Comparison of ENCODE assay signal across 8 mouse cellular contexts in genomic region chr2:103073219-103073982, GRCm38 (mm10). TPM values are rescaled to one million over a fixed set of nuclear protein-coding genes. Genes with fewer than 3 reads are reported as not detected.
DNase-seq lines count a peak whose midpoint lies in the region; ATAC-seq lines count a peak whose summit lies in the region.

Gene Pdhx, minus strand, starts transcription at chr2:103073513.
Gene Apip, plus strand, starts transcription at chr2:103073675.

- ATAC-seq in megakaryocyte progenitor cell, adult 5-6 weeks (replicated peaks; ENCODE audit: poor library complexity) = peak; percentile 94

- peak; percentile 100 for DNase-seq in adipocyte (ENCODE audit: low spot score)
- DNase-seq in embryo, embryonic 10 days (ENCODE audit: low spot score) = peak; percentile 100
- peak; percentile 100 for DNase-seq in gastrocnemius, postnatal 10 days
- peak; percentile 100 for DNase-seq in induced T-regulatory cell, adult 2 months (ENCODE audit: low read depth)
- peak; percentile 98 to 100 for DNase-seq in left cerebral cortex, adult 9 months (ENCODE audit: low spot score in 2 of 2)
- DNase-seq in right cerebral cortex, postnatal 14 days = peak; percentile 100
- peak; percentile 100 for DNase-seq in urinary bladder, postnatal 36 days (ENCODE audit: low spot score in 2 of 2)

RNA-seq across cellular contexts. Expression of gene Pdhx, which starts in this region (rescaled TPM):
- 10 to 100 TPM; 63.9 to 79.0 TPM for total RNA-seq in gastrocnemius, postnatal 10 days (2021)
- total RNA-seq in megakaryocyte progenitor cell, adult 5-6 weeks (2015) = 17.9 and 20.9 TPM in 2 replicates
- 28.7 and 29.1 TPM in 2 replicates for total RNA-seq in megakaryocyte progenitor cell, adult 5-6 weeks (2017)

RNA-seq across cellular contexts. Expression of gene Apip, which starts in this region (rescaled TPM):
- total RNA-seq in gastrocnemius, postnatal 10 days (2021) = 10 to 100 TPM; 33.5 to 38.1 TPM
- total RNA-seq in megakaryocyte progenitor cell, adult 5-6 weeks (2015) = 47.0 and 66.0 TPM in 2 replicates
- 31.7 and 35.1 TPM in 2 replicates for total RNA-seq in megakaryocyte progenitor cell, adult 5-6 weeks (2017)

Comparison
In these comparisons a context has a peak if more than half of its experiments do, and no peak if none do; other contexts are left out.
1. Peak in every context shown above with its lines: DNase-seq and ATAC-seq.